Mouse (Mus musculus) neutrophil, adult 59 days (primary cell): ENCODE measurements around the gene Dyrk3. TPM values are rescaled to one million over a fixed set of nuclear protein-coding genes. Genes with fewer than 3 reads are reported as not detected.

Source experiments
- total RNA-seq, 2 experiments: library from RNA; stranded (reverse); gene quantifications; 1 replicate in 1 of 2; 2 replicates in 1 of 2; pipeline ENCODE4 v1.2.4; 2023

Gene Dyrk3
- 10 to 100 TPM; 10.1 to 10.5 TPM for total RNA-seq

GRCm38 (mm10) chr1:131138191-131139016, at the start of gene Dyrk3:
TSS of gene Dyrk3 (minus strand) at chr1:131138340.

DNA sequence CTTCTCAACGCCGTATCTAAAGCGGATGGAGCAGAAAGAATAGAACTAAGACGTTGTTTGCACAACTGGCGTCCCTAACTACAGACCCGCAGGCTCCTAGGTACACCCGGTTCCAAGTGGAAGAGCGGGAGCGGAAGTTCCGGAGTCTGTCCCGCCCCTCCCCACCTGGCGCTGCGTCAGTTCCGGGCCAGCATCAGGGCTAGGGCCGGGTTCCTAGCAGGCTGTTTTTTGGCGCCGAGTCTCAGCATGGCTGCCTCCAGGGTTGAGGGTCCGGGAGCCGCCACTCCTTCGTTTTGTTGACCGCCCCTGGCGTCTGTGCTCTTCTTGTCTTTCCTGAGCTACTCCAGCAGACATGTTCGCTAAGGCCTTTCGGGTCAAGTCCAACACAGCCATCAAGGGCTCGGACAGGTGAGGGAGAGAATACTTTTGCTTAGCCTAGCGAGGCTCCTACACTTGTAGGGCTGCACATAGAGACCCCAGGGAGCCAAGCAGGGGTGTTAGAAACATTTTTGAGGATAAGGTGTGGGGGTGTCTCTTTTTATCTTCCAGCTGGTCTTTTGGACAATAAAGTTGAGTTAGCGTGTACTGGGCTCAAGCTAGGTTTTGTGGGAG, 15.0 kb upstream of the Dyrk3 start, which contains the start of gene Eif2d:
Gene Eif2d (plus strand): TSS at position 164 of the 612 bp plus-strand sequence.

DNA sequence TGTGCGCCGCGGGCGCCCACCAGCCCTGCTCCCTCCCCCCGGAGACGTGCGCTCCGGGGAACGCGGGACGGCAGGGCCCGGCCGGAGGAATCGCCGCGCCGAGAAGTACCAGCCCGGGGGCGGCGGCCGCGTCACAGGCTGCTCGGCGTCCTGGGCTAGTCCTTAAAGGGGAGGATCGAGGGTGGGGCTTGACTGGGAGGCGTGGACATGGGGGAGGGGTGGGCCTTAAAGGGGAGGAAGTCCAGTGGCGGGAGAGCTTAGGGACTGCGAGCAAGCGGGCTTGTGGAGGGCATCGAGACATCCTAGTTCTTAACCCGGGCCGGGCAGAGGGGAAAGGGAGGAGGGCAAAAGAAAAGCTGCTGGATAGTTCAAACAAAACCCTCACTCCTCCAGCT, 40.4 kb downstream of the Dyrk3 start, which contains the start of gene Mapkapk2:
Gene Mapkapk2 (minus strand): TSS at position 127 of the 395 bp plus-strand sequence.

Other genes with a start within 250 kb of the Dyrk3 start
- not detected for gene Il20, start 226.9 kb downstream of the Dyrk3 start, total RNA-seq
- not detected for gene Il19, start 198.2 kb downstream of the Dyrk3 start, total RNA-seq
- not detected for gene Il10, start 118.5 kb downstream of the Dyrk3 start, total RNA-seq
- gene Mapkapk2, start 40.5 kb downstream of the Dyrk3 start, total RNA-seq, result 100 to 1,000 TPM; 214 to 240 TPM
- 10 to 100 TPM; 16.4 to 17.3 TPM for gene Eif2d, start 14.8 kb upstream of the Dyrk3 start, total RNA-seq
- gene Rassf5, start 106.9 kb upstream of the Dyrk3 start, total RNA-seq, result 100 to 1,000 TPM; 141 to 149 TPM
- 10 to 100 TPM; 51.0 to 52.8 TPM for gene Ikbke, start 141.3 kb upstream of the Dyrk3 start, total RNA-seq